Mouse (Mus musculus): Measurements from ENCODE around the gene Baz2b. TPM values are rescaled to one million over a fixed set of nuclear protein-coding genes. Genes with fewer than 3 reads are reported as not detected.

Gene Baz2b
- polyA plus RNA-seq, 1 experiment from 2014 or later, result 74.7 TPM

GRCm38 (mm10) chr2:60223489-60223888 is 13.8 kb upstream of the Baz2b start:
- Histone ChIP-seq H3K9me3 (ENCODE audit: control insufficient read depth, low read length) (no peaks in the 10 kb centered on the region), H3K4me1 (ENCODE audit: control insufficient read depth, insufficient read depth, low read length) (no peaks in the 10 kb centered on the region), H3K9ac (ENCODE audit: low read length) (no peak overlapping the region), H3K27me3 (ENCODE audit: control insufficient read depth, insufficient read depth, low read length) (no peaks in the 10 kb centered on the region), H3K4me2 (no peak overlapping the region), H3K4me3 (ENCODE audit: low read depth, low read length) (no peak overlapping the region), H3K36me3 (ENCODE audit: control insufficient read depth, insufficient read depth, low read length) (no peaks in the 10 kb centered on the region), H3K27ac (ENCODE audit: low read depth, low read length) (no peak overlapping the region)
- 91% methylated on average over 1 of the region's 1 CpGs for WGBS
- DNase-seq (ENCODE audit: low spot score, missing footprints) (no peak), ATAC-seq (ENCODE audit: low FRiP score) (no peak)

- ATAC-seq (ENCODE audit: low FRiP score), result no peak
- 90% methylated on average over 2 of the region's 2 CpGs for WGBS
- Histone ChIP-seq H3K4me1 (ENCODE audit: control insufficient read depth, insufficient read depth, low read length) (no peaks in the 10 kb centered on the region), H3K9ac (ENCODE audit: low read length) (no peak overlapping the region), H3K4me3 (ENCODE audit: low read depth, low read length) (no peak overlapping the region), H3K36me3 (ENCODE audit: control insufficient read depth, insufficient read depth, low read length) (no peaks in the 10 kb centered on the region), H3K9me3 (ENCODE audit: control insufficient read depth, low read length) (no peaks in the 10 kb centered on the region), H3K27me3 (ENCODE audit: control insufficient read depth, insufficient read depth, low read length) (no peaks in the 10 kb centered on the region), H3K27ac (ENCODE audit: low read depth, low read length) (no peak overlapping the region), H3K4me2 (no peak overlapping the region)
- DNase-seq (ENCODE audit: low spot score, missing footprints), result peak; percentile 51
Measured at GRCm38 (mm10) chr2:60221954-60222353, 12.3 kb upstream of the Baz2b start.

DNA sequence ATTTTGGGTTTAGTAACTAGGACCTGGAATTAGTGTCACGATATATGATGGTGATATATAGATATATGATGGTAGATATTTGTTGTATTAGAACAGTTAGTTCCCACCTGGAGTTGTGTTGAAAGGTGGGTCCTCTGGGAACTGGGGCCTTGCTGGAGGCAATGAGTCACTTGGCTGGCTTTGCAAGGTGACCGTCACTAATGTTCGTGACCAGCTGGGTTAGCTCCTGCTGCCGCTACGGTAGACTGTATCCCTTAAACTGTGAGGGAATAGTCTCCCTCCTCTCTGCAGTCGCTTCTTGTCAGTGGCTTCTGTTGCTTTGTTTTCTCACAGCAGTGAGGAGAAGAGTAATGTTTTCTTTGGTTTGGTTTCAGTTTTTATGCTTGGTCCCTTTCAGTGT is 11.6 kb upstream of the Baz2b start:
- no peaks in the 10 kb centered on the region for H3K27me3 ChIP-seq (ENCODE audit: control insufficient read depth, insufficient read depth, low read length)
- no peaks in the 10 kb centered on the region for H3K36me3 ChIP-seq (ENCODE audit: control insufficient read depth, insufficient read depth, low read length)
- H3K4me3 ChIP-seq (ENCODE audit: low read depth, low read length), result no peak overlapping the region
- peak; percentile 37 for DNase-seq (ENCODE audit: low spot score, missing footprints)
- no peaks in the 10 kb centered on the region for H3K9me3 ChIP-seq (ENCODE audit: control insufficient read depth, low read length)
- no peak overlapping the region for H3K27ac ChIP-seq (ENCODE audit: low read depth, low read length)
- WGBS, result 82% methylated on average over 6 of the region's 6 CpGs
- no peak for ATAC-seq (ENCODE audit: low FRiP score)
- no peak overlapping the region for H3K4me2 ChIP-seq
- no peaks in the 10 kb centered on the region for H3K4me1 ChIP-seq (ENCODE audit: control insufficient read depth, insufficient read depth, low read length)
- no peak overlapping the region for H3K9ac ChIP-seq (ENCODE audit: low read length)

- H3K4me2 ChIP-seq, result no peak overlapping the region
- H3K36me3 ChIP-seq (ENCODE audit: control insufficient read depth, insufficient read depth, low read length), result no peaks in the 10 kb centered on the region
- no peaks in the 10 kb centered on the region for H3K4me1 ChIP-seq (ENCODE audit: control insufficient read depth, insufficient read depth, low read length)
Measured at GRCm38 (mm10) chr2:60217620-60218019, 8.0 kb upstream of the Baz2b start.

GRCm38 (mm10) chr2:60216547-60217153 is 7.0 kb upstream of the Baz2b start:
- Histone ChIP-seq H3K27me3 (ENCODE audit: control insufficient read depth, insufficient read depth, low read length) (no peaks in the 10 kb centered on the region), H3K36me3 (ENCODE audit: control insufficient read depth, insufficient read depth, low read length) (no peaks in the 10 kb centered on the region), H3K27ac (ENCODE audit: low read depth, low read length) (no peak overlapping the region), H3K9ac (ENCODE audit: low read length) (no peak overlapping the region), H3K4me1 (ENCODE audit: control insufficient read depth, insufficient read depth, low read length) (peaks cover 4% of the 10 kb centered on the region), H3K4me2 (no peak overlapping the region), H3K4me3 (ENCODE audit: low read depth, low read length) (no peak overlapping the region), H3K9me3 (ENCODE audit: control insufficient read depth, low read length) (no peaks in the 10 kb centered on the region)
- ATAC-seq (ENCODE audit: low FRiP score) (no peak), DNase-seq (ENCODE audit: low spot score, missing footprints) (no peak)
- WGBS, result 90% methylated on average over 4 of the region's 4 CpGs

More at GRCm38 (mm10) chr2:60217620-60218019, 8.0 kb upstream of the Baz2b start:
- no peak overlapping the region for H3K27ac ChIP-seq (ENCODE audit: low read depth, low read length)
- no peak overlapping the region for H3K4me3 ChIP-seq (ENCODE audit: low read depth, low read length)
- no peaks in the 10 kb centered on the region for H3K9me3 ChIP-seq (ENCODE audit: control insufficient read depth, low read length)
- 90% methylated on average over 6 of the region's 6 CpGs for WGBS
- H3K27me3 ChIP-seq (ENCODE audit: control insufficient read depth, insufficient read depth, low read length), result no peaks in the 10 kb centered on the region
- H3K9ac ChIP-seq (ENCODE audit: low read length), result no peak overlapping the region
- ATAC-seq (ENCODE audit: low FRiP score), result no peak
- no peak for DNase-seq (ENCODE audit: low spot score, missing footprints)

DNA sequence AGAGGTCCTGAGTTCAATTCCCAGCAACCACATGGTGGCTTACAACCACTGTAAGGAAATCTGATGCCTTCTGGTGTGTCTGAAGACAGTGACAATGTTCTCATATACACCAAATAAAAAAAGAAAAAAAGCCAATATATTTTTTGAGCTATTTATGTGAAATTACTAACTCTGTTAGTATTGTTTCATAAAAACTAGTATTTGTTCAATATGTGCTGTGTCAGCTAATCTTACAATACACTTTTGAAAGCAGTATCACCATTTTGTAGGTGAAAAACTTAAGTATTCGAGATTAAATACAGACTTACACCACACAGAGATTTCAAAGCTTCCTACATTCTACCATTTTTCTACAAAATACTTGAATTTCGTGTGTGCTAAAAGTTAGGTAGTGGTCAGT is 5.0 kb upstream of the Baz2b start:
- H3K27me3 ChIP-seq (ENCODE audit: control insufficient read depth, insufficient read depth, low read length), result no peaks in the 10 kb centered on the region
- H3K36me3 ChIP-seq (ENCODE audit: control insufficient read depth, insufficient read depth, low read length), result no peaks in the 10 kb centered on the region
- H3K27ac ChIP-seq (ENCODE audit: low read depth, low read length), result no peak overlapping the region
- H3K9me3 ChIP-seq (ENCODE audit: control insufficient read depth, low read length), result no peaks in the 10 kb centered on the region
- no peak overlapping the region for H3K4me2 ChIP-seq
- no peak overlapping the region for H3K4me3 ChIP-seq (ENCODE audit: low read depth, low read length)
- H3K9ac ChIP-seq (ENCODE audit: low read length), result no peak overlapping the region
- ATAC-seq (ENCODE audit: low FRiP score), result no peak
- H3K4me1 ChIP-seq (ENCODE audit: control insufficient read depth, insufficient read depth, low read length), result peaks cover 14% of the 10 kb centered on the region
- DNase-seq (ENCODE audit: low spot score, missing footprints), result no peak
- 93% methylated on average over 2 of the region's 2 CpGs for WGBS

GRCm38 (mm10) chr2:60212488-60212887 is 2.8 kb upstream of the Baz2b start:
- no peak overlapping the region for H3K4me3 ChIP-seq (ENCODE audit: low read depth, low read length)
- ATAC-seq (ENCODE audit: low FRiP score) (no peak), DNase-seq (ENCODE audit: low spot score, missing footprints) (no peak)
- H3K4me2 ChIP-seq, result no peak overlapping the region
- H3K4me1 ChIP-seq (ENCODE audit: control insufficient read depth, insufficient read depth, low read length), result peaks cover 17% of the 10 kb centered on the region
- H3K36me3 ChIP-seq (ENCODE audit: control insufficient read depth, insufficient read depth, low read length), result no peaks in the 10 kb centered on the region
- no peak overlapping the region for H3K27ac ChIP-seq (ENCODE audit: low read depth, low read length)
- no peaks in the 10 kb centered on the region for H3K27me3 ChIP-seq (ENCODE audit: control insufficient read depth, insufficient read depth, low read length)
- H3K9me3 ChIP-seq (ENCODE audit: control insufficient read depth, low read length), result no peaks in the 10 kb centered on the region
- no peak overlapping the region for H3K9ac ChIP-seq (ENCODE audit: low read length)

- Histone ChIP-seq H3K9me3 (ENCODE audit: control insufficient read depth, low read length) (no peaks in the 10 kb centered on the region), H3K4me1 (ENCODE audit: control insufficient read depth, insufficient read depth, low read length) (peaks cover 17% of the 10 kb centered on the region), H3K9ac (ENCODE audit: low read length) (peak overlapping the region; percentile 95), H3K36me3 (ENCODE audit: control insufficient read depth, insufficient read depth, low read length) (no peaks in the 10 kb centered on the region), H3K27ac (ENCODE audit: low read depth, low read length) (no peak overlapping the region), H3K27me3 (ENCODE audit: control insufficient read depth, insufficient read depth, low read length) (no peaks in the 10 kb centered on the region), H3K4me3 (ENCODE audit: low read depth, low read length) (peak overlapping the region; percentile 93), H3K4me2 (peak overlapping the region; percentile 70)
- peak; percentile 86 for DNase-seq (ENCODE audit: low spot score, missing footprints)
- WGBS, result 30% methylated on average over 5 of the region's 5 CpGs
- ATAC-seq (ENCODE audit: low FRiP score), result no peak
Measured at GRCm38 (mm10) chr2:60210821-60211220, 1.2 kb upstream of the Baz2b start.

- peak overlapping the region; percentile 70 for H3K4me2 ChIP-seq
- peaks cover 17% of the 10 kb centered on the region for H3K4me1 ChIP-seq (ENCODE audit: control insufficient read depth, insufficient read depth, low read length)
- H3K9ac ChIP-seq (ENCODE audit: low read length), result peak overlapping the region; percentile 95
- peak; percentile 95 for DNase-seq (ENCODE audit: low spot score, missing footprints)
- H3K36me3 ChIP-seq (ENCODE audit: control insufficient read depth, insufficient read depth, low read length), result no peaks in the 10 kb centered on the region
- WGBS, result 0% methylated on average over 31 of the region's 35 CpGs
- H3K4me3 ChIP-seq (ENCODE audit: low read depth, low read length), result peak overlapping the region; percentile 93
- no peak for ATAC-seq (ENCODE audit: low FRiP score)
- peak overlapping the region; percentile 87; the same call in 1 of the 2 replicates for H3K27ac ChIP-seq (ENCODE audit: low read depth, low read length)
- H3K27me3 ChIP-seq (ENCODE audit: control insufficient read depth, insufficient read depth, low read length), result no peaks in the 10 kb centered on the region
- H3K9me3 ChIP-seq (ENCODE audit: control insufficient read depth, low read length), result no peaks in the 10 kb centered on the region
Measured at GRCm38 (mm10) chr2:60209122-60209611, 472 bp downstream of the Baz2b start.
